Mouse (Mus musculus) embryonic facial prominence, embryonic 14.5 days (tissue): ENCODE measurements at regions not wholly inside any gene's neighbourhood (a gene's known extent, or its start where the extent isn't known, plus 50 kb on each side); places are given as distances from the start of the nearest gene placed in this dataset.
A peak's percentile ranks its signal among the peaks of the same experiment; 100 is the strongest.

Experiments used
- ATAC-seq: fragments of 200-750 bp; cut with Nextera tagmentation; 2 replicates; pipeline ENCODE4 v1.8.0; 2017; ENCODE audit warnings: low read depth, moderate number of reproducible peaks, moderate TSS enrichment
- DNase-seq: peaks from one replicate; pipeline ENCODE4 v3.0.0-alpha.2; 2015; ENCODE audit warnings: low spot score
- H3K27ac ChIP-seq: fragments of 300-500 bp; sonication (generic); replicated peaks from 2 replicates; pipeline ENCODE4 v1.5.1; 2014; ENCODE audit warnings: low read depth, mild to moderate bottlenecking, low read length, moderate library complexity
- H3K27me3 ChIP-seq: fragments of 300-500 bp; sonication (generic); replicated peaks from 2 replicates; pipeline ENCODE4 v1.6.1; 2014; ENCODE audit warnings: low read length; ENCODE audit not compliant: control insufficient read depth, insufficient read depth
- H3K36me3 ChIP-seq: fragments of 300-500 bp; sonication (generic); 2 replicates; pipeline ENCODE4 v1.6.1; 2014; ENCODE audit warnings: low read length, mixed read lengths; ENCODE audit not compliant: control insufficient read depth, insufficient read depth
- H3K4me1 ChIP-seq: fragments of 300-500 bp; sonication (generic); 2 replicates; pipeline ENCODE4 v1.6.1; 2014; ENCODE audit warnings: antibody characterized with exemption, low read length; ENCODE audit not compliant: control insufficient read depth, insufficient read depth
- H3K4me2 ChIP-seq: fragments of 300-500 bp; sonication (generic); 2 replicates; pipeline ENCODE4 v1.6.1; 2014; ENCODE audit warnings: low read depth, mild to moderate bottlenecking, low read length, moderate library complexity, mixed read lengths
- H3K4me3 ChIP-seq: fragments of 300-500 bp; sonication (generic); 2 replicates; pipeline ENCODE4 v1.5.1; 2014; ENCODE audit warnings: low read depth, mild to moderate bottlenecking, low read length
- H3K9ac ChIP-seq: fragments of 300-500 bp; sonication (generic); 2 replicates; pipeline ENCODE4 v1.6.1; 2014; ENCODE audit warnings: low read depth, mild to moderate bottlenecking, low read length, moderate library complexity, mixed read lengths
- H3K9me3 ChIP-seq: fragments of 300-500 bp; sonication (generic); 2 replicates; pipeline ENCODE4 v1.6.1; 2016; ENCODE audit warnings: low read length; ENCODE audit not compliant: control insufficient read depth
- WGBS: fragments of 180-500 bp; shearing (Covaris S2); extraction: QIAGEN DNeasy Blood & Tissue Kit; methylation state at CpG from one replicate; pipeline ENCODE4 v1.1.7; 2014; 5-methylcytosine and 5-hydroxymethylcytosine counted together

- no peak for ATAC-seq
- Histone ChIP-seq H3K36me3 (no peaks in the 10 kb centered on the region), H3K4me2 (no peak overlapping the region), H3K9me3 (no peaks in the 10 kb centered on the region), H3K4me1 (no peaks in the 10 kb centered on the region), H3K27ac (no peak overlapping the region), H3K27me3 (no peaks in the 10 kb centered on the region; the same call in 1 of the 2 replicates), H3K4me3 (no peak overlapping the region), H3K9ac (no peak overlapping the region)
- WGBS, result 89% methylated on average over 3 of the region's 3 CpGs
- DNase-seq, result no peak
Measured at GRCm38 (mm10) chr15:67981876-67982275, 1481.2 kb upstream of the Lrrc6 start.

DNA sequence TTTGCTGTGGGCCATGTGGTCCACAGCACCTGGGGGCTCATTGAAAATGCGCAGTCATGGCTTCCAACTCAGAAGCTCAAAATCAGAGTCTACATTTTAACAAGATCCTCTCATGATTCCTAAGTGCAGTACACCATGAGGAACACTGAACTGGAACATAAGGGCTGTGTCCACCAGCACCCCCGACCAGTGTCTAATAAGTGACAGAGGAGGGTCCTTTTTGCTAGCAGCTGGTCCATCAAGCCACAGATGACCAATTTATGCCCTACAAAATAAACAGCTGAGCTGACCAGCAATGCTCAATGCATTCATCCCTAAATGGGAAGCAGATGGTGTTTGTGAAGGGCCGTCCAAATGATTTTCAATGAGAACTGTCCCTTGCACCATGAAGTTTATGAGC lies 1478.7 kb upstream of the Lrrc6 start:
- H3K4me3 ChIP-seq, result no peak overlapping the region
- H3K9me3 ChIP-seq, result no peaks in the 10 kb centered on the region
- 58% methylated on average over 3 of the region's 3 CpGs for WGBS
- H3K4me1 ChIP-seq, result no peaks in the 10 kb centered on the region
- no peaks in the 10 kb centered on the region for H3K36me3 ChIP-seq
- no peak overlapping the region for H3K4me2 ChIP-seq
- no peaks in the 10 kb centered on the region; the same call in 1 of the 2 replicates for H3K27me3 ChIP-seq
- ATAC-seq (no peak), DNase-seq (no peak)
- no peak overlapping the region for H3K9ac ChIP-seq
- no peak overlapping the region for H3K27ac ChIP-seq

DNA sequence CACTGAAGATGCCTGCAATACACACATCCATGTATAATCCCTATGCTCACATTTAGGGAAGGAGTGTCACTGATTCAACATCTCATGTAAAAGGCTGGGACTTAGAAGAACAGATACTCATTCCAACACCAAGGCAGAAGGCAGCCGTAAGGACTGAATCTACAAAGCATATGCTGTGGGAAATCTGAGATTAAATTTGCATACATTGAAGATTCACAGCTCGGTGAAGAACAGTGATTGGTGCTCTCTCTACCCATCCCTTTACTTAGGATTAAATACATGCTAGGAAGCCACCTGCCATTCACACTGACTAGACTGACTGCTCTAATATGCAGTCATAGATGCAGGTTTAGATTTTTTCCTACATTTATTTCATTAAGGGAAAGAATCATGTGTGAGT lies 1476.5 kb upstream of the Lrrc6 start:
- H3K4me1 ChIP-seq, result no peaks in the 10 kb centered on the region
- H3K4me3 ChIP-seq, result no peak overlapping the region
- H3K4me2 ChIP-seq, result no peak overlapping the region
- H3K9me3 ChIP-seq, result no peaks in the 10 kb centered on the region
- ATAC-seq (no peak), DNase-seq (no peak)
- H3K27me3 ChIP-seq, result no peaks in the 10 kb centered on the region
- WGBS, result 80% methylated on average over 2 of the region's 2 CpGs
- H3K27ac ChIP-seq, result no peak overlapping the region
- no peaks in the 10 kb centered on the region for H3K36me3 ChIP-seq
- H3K9ac ChIP-seq, result no peak overlapping the region

DNA sequence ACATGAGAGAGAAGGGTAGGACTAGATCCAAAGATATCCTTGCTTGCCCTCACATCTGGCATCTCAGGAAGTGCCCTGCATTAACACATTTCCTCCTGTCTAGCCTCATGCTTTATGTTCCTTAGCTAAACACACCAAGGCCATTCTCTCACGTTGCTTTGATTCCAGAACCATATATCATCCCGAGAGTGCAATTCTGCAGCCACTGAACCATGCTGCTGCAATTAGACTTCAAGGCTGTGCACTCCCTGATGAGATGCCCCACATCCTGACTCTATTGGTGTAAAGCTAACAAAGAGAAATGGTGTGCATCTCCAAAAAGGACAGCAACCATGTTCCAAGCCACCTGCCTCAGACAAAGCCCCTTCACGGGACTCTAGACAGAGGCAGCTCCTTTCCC lies 1471.3 kb upstream of the Lrrc6 start:
- no peak overlapping the region for H3K4me3 ChIP-seq
- WGBS, result 57% methylated on average over 3 of the region's 3 CpGs
- no peaks in the 10 kb centered on the region for H3K36me3 ChIP-seq
- no peak overlapping the region for H3K4me2 ChIP-seq
- H3K27me3 ChIP-seq, result no peaks in the 10 kb centered on the region
- DNase-seq (no peak), ATAC-seq (no peak)
- no peaks in the 10 kb centered on the region for H3K9me3 ChIP-seq
- H3K4me1 ChIP-seq, result no peaks in the 10 kb centered on the region
- no peak overlapping the region for H3K27ac ChIP-seq
- no peak overlapping the region for H3K9ac ChIP-seq

- ATAC-seq, result no peak
- WGBS, result 58% methylated on average over 2 of the region's 2 CpGs
Measured at GRCm38 (mm10) chr15:67954216-67954615, 1453.5 kb upstream of the Lrrc6 start.

GRCm38 (mm10) chr15:67950281-67951040 lies 1449.8 kb upstream of the Lrrc6 start:
- 79% methylated on average over 6 of the region's 6 CpGs for WGBS
- H3K36me3 ChIP-seq, result no peaks in the 10 kb centered on the region

More at GRCm38 (mm10) chr15:67954216-67954615, 1453.5 kb upstream of the Lrrc6 start:
- no peaks in the 10 kb centered on the region for H3K36me3 ChIP-seq
- no peaks in the 10 kb centered on the region for H3K4me1 ChIP-seq
- no peak for DNase-seq
- H3K4me2 ChIP-seq, result no peak overlapping the region
- no peak overlapping the region for H3K27ac ChIP-seq
- no peak overlapping the region for H3K4me3 ChIP-seq
- no peaks in the 10 kb centered on the region for H3K9me3 ChIP-seq
- H3K9ac ChIP-seq, result no peak overlapping the region
- H3K27me3 ChIP-seq, result no peaks in the 10 kb centered on the region

DNA sequence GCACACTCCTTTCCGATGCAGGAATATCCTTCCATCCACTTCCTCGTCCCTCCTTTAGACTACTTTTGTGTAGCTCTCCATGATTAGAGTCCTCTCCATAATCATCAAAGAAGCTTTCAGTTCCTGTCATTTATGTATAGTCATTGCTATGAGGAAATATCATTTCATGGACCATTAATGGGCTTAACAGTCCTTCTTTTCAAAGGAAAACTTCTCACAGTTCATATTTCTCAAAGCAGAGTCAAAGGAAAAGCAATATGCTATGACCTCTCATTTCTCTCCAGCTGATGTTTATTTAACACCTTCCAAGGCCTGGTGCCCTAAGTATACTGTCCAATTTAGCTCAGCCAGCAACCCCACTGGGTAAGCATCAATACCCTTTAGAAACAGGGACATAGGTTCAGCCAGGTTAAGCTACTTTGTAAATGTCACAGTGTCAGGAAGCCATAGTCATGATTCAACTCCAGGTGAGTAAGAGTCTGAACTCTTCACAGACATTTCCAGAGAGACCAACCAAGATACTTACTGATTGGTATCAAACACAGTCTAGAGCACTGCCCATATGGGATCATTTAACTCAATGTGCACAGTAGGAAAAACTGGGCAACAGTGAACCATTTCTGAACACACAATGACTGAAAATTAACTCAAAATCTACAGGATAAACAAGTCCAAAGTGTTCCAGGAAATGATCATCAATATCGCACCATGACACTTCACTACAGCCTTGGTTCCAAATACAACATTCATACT lies 1443.8 kb upstream of the Lrrc6 start:
- no peaks in the 10 kb centered on the region for H3K27me3 ChIP-seq
- no peaks in the 10 kb centered on the region for H3K36me3 ChIP-seq
- H3K4me1 ChIP-seq, result no peaks in the 10 kb centered on the region
- H3K4me3 ChIP-seq, result no peak overlapping the region
- H3K27ac ChIP-seq, result no peak overlapping the region
- ATAC-seq (no peak), DNase-seq (no peak)
- H3K4me2 ChIP-seq, result no peak overlapping the region
- no peaks in the 10 kb centered on the region for H3K9me3 ChIP-seq
- WGBS, result 79% methylated on average over 3 of the region's 3 CpGs
- H3K9ac ChIP-seq, result no peak overlapping the region

More at GRCm38 (mm10) chr15:67950281-67951040, 1449.8 kb upstream of the Lrrc6 start:
- Histone ChIP-seq H3K9ac (no peak overlapping the region), H3K4me1 (no peaks in the 10 kb centered on the region), H3K27ac (no peak overlapping the region), H3K4me2 (no peak overlapping the region), H3K27me3 (no peaks in the 10 kb centered on the region), H3K4me3 (no peak overlapping the region), H3K9me3 (no peaks in the 10 kb centered on the region)
- ATAC-seq (no peak), DNase-seq (no peak)

DNA sequence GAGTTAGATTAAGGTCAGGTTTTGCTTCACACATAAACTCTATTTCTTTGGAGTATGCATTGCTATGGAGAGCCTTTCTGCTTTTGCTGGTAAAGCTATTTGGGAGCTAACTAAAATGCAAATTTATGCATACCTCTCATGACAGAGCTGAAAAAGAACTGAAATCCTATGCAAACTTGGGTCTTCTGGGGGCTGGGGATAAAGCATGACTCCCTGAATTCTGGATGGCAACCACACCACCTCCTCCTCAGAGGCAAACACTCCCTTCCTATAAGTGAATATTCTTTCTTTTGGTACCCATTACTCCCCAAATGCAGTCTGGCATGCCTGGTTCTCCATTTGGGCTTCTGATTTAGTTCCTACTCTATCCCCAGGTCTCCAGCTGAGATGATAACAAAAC lies 1442.3 kb upstream of the Lrrc6 start:
- ATAC-seq, result no peak

More for the DNA sequence above, 1442.3 kb upstream of the Lrrc6 start:
- no peak overlapping the region for H3K9ac ChIP-seq
- DNase-seq, result peak; percentile 11
- H3K4me1 ChIP-seq, result no peaks in the 10 kb centered on the region
- H3K9me3 ChIP-seq, result no peaks in the 10 kb centered on the region
- H3K27ac ChIP-seq, result no peak overlapping the region
- H3K36me3 ChIP-seq, result no peaks in the 10 kb centered on the region
- H3K4me2 ChIP-seq, result no peak overlapping the region
- H3K4me3 ChIP-seq, result no peak overlapping the region
- no peaks in the 10 kb centered on the region for H3K27me3 ChIP-seq
